Mouse (Mus musculus) bone marrow, adult 2 months (tissue): Measurements from ENCODE around the gene Rgl2.

Source experiments
- CTCF ChIP-seq: fragments of 200-500 bp; IDR thresholded peaks from 2 replicates; pipeline ENCODE4 v1.5.1; 2011; ENCODE audit warnings: low read length, control low read depth; ENCODE audit not compliant: control insufficient read depth, insufficient read depth
- POLR2A ChIP-seq: fragments of 200-500 bp; IDR thresholded peaks from 2 replicates; pipeline ENCODE4 v1.6.1; 2011; ENCODE audit warnings: low read depth, mild to moderate bottlenecking, control low read depth, low read length, borderline replicate concordance; ENCODE audit not compliant: control insufficient read depth

- TF ChIP-seq POLR2A = no peak
- no peak for TF ChIP-seq CTCF
Measured at GRCm38 (mm10) chr17:33948090-33948904, 19.0 kb downstream of the Rgl2 start.
